Mouse (Mus musculus): ENCODE results near the gene Tfeb.

- TF ChIP-seq CTCF (conservative IDR thresholded peaks at IDR 0.05; ENCODE audit: insufficient read depth, insufficient read length, low read depth, low read length) (peak; percentile 26; the same call in 1 of the 2 replicates), POLR2A (IDR thresholded peaks at IDR 0.05; ENCODE audit: low read depth, low read length) (no peak)
Measured at GRCm38 (mm10) chr17:47768707-47769276, 32.0 kb downstream of the Tfeb start.

Measured in kidney, adult 2 months (tissue).